Mouse (Mus musculus) heart, embryonic 14.5 days (tissue): ENCODE data around the gene Nckap5. TPM values are rescaled to one million over a fixed set of nuclear protein-coding genes. Genes with fewer than 3 reads are reported as not detected.
A peak's percentile ranks its signal among the peaks of the same experiment; 100 is the strongest.

Source experiments
- ATAC-seq: fragments of 200-750 bp; cut with Nextera tagmentation; 2 replicates; pipeline ENCODE4 v1.8.0; 2017; ENCODE audit warnings: low read depth, moderate TSS enrichment; ENCODE audit not compliant: insufficient number of reproducible peaks, insufficient read depth, low FRiP score
- H3K27ac ChIP-seq, 2 experiments: fragments of 200-500 bp in 1 of 2; fragments of 300-500 bp in 1 of 2; sonication (generic) in 1 of 2; replicated peaks in 1 of 2; 2 replicates each; pipeline ENCODE4 v1.5.1; 2012 to 2014; ENCODE audit warnings: low read depth in 2 of 2, low read length in 2 of 2, control low read depth in 1 of 2, mild to moderate bottlenecking in 1 of 2, mixed read lengths in 1 of 2; ENCODE audit not compliant: control insufficient read depth in 1 of 2, insufficient read depth in 1 of 2
- H3K27me3 ChIP-seq: fragments of 300-500 bp; sonication (generic); 2 replicates; pipeline ENCODE4 v1.6.1; 2014; ENCODE audit warnings: mild to moderate bottlenecking, low read length, control low read depth; ENCODE audit not compliant: control insufficient read depth, insufficient read depth
- H3K36me3 ChIP-seq: fragments of 300-500 bp; sonication (generic); 2 replicates; pipeline ENCODE4 v1.6.1; 2014; ENCODE audit warnings: mild to moderate bottlenecking, control low read depth, low read length, mixed read lengths; ENCODE audit not compliant: control insufficient read depth, insufficient read depth
- H3K4me1 ChIP-seq, 2 experiments: fragments of 200-500 bp in 1 of 2; fragments of 300-500 bp in 1 of 2; sonication (generic) in 1 of 2; 2 replicates each; pipeline ENCODE4 v1.6.1; 2012 to 2014; ENCODE audit warnings: low read length in 2 of 2, control low read depth in 1 of 2, mixed read lengths in 1 of 2; ENCODE audit not compliant: control insufficient read depth in 2 of 2, insufficient read depth in 2 of 2
- H3K4me2 ChIP-seq: fragments of 300-500 bp; sonication (generic); 2 replicates; pipeline ENCODE4 v1.6.1; 2014; ENCODE audit warnings: mild to moderate bottlenecking, low read length
- H3K4me3 ChIP-seq, 2 experiments: fragments of 200-500 bp in 1 of 2; fragments of 300-500 bp in 1 of 2; sonication (generic) in 1 of 2; 2 replicates each; pipeline ENCODE4 v1.5.1; 2012 to 2014; ENCODE audit warnings: low read length in 2 of 2, mild to moderate bottlenecking in 2 of 2, control low read depth in 1 of 2, low read depth in 1 of 2, moderate library complexity in 1 of 2; ENCODE audit not compliant: control insufficient read depth in 1 of 2, insufficient read depth in 1 of 2
- H3K9ac ChIP-seq: fragments of 300-500 bp; sonication (generic); 2 replicates; pipeline ENCODE4 v1.6.1; 2014; ENCODE audit warnings: mild to moderate bottlenecking, low read length
- H3K9me3 ChIP-seq: fragments of 300-500 bp; sonication (generic); 2 replicates; pipeline ENCODE4 v1.6.1; 2016; ENCODE audit warnings: low read length, control low read depth; ENCODE audit not compliant: control insufficient read depth
- WGBS: fragments of 180-500 bp; shearing (Covaris S2); extraction: QIAGEN DNeasy Blood & Tissue Kit; methylation state at CpG from one replicate; pipeline ENCODE4 v1.1.7; 2014; 5-methylcytosine and 5-hydroxymethylcytosine counted together
- polyA plus RNA-seq: library from polyadenylated mRNA; unstranded; fragments of >200 nt; fragmentation: Nextera tagmentation; extraction: Ambion mirVana; gene quantifications from 2 replicates; pipeline ENCODE4 v1.2.1, GENCODE M21; 2014

Gene Nckap5
- polyA plus RNA-seq, 1 experiment from 2014 or later, result 9.4 TPM

DNA sequence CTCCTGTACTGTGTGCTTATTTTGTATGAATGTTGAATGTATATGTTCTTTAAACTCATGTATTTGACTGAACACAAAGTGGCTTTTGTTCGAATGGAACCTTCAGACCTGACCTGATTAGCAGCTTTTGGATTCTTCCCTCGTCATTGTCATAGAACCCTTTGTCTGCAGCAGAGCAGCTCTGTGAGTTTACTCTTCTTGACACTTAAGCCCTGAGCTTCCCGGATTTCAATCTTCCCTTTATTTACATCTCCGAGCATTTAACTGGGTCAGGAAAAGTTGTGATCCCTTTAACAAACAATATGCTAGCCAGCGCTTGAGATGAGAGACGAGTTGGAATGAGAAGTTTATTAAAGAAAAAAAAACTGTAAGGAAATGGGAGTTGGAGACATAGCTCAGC lies 18.9 kb upstream of the Nckap5 start:
- Histone ChIP-seq H3K27me3 (no peaks in the 10 kb centered on the region), H3K4me2 (no peak overlapping the region), H3K36me3 (no peaks in the 10 kb centered on the region), H3K9ac (no peak overlapping the region), H3K9me3 (no peaks in the 10 kb centered on the region), H3K4me1 (no peaks in the 10 kb centered on the region), H3K4me3 (no peak overlapping the region), H3K27ac (no peak overlapping the region)
- WGBS, result 60% methylated on average over 6 of the region's 6 CpGs
- no peak for ATAC-seq

DNA sequence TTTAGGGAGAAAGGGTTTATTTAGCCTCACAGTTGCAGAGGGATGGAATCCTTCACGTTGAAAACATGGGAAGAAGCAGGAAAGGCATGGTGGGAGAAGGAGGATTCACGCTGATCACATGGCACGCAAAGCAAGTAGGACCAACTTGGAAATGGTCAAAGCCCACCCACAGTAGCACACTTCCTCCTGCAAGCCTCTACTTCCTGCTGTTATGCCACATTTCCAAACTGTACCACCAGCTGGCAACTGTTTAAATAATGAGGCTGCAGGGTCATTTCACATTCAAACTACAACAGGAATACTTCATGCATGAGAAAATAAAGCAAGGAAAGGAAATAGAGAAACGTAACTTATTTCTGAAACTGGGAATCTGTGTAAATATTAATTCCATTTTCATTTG lies 15.7 kb upstream of the Nckap5 start:
- Histone ChIP-seq H3K4me2 (no peak overlapping the region), H3K27me3 (no peaks in the 10 kb centered on the region), H3K9ac (no peak overlapping the region), H3K4me3 (no peak overlapping the region), H3K4me1 (no peaks in the 10 kb centered on the region), H3K27ac (no peak overlapping the region), H3K9me3 (no peaks in the 10 kb centered on the region), H3K36me3 (no peaks in the 10 kb centered on the region)
- ATAC-seq, result no peak
- WGBS, result 63% methylated on average over 4 of the region's 4 CpGs

DNA sequence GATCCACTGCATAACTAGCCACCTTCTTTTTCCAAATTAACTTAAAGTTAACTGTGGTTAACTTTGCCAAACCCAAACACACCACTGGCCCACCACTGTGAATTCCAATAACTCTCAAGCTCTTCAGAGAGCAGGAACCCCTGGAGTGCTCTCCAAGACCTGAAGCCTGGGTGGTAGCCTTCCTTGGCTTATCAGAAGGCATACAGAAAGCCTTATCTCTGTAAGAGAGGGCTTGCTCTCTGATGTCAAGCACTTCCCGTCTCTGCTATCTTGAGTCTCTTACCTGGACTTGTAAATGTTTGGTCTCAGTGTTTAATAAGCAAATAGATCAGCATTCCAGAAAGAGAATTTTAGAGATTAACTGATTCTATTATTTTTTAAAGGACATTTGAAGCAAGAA lies 2.3 kb upstream of the Nckap5 start:
- Histone ChIP-seq H3K4me2 (no peak overlapping the region), H3K4me1 (peaks cover 4 to 9% of the 10 kb centered on the region in 2 experiments; a peak in 3 of 4 replicates), H3K9ac (no peak overlapping the region), H3K4me3 (no peak overlapping the region), H3K27me3 (no peaks in the 10 kb centered on the region), H3K36me3 (no peaks in the 10 kb centered on the region), H3K9me3 (no peaks in the 10 kb centered on the region), H3K27ac (no peak overlapping the region)
- ATAC-seq, result no peak
- WGBS, result 27% methylated on average over 1 of the region's 1 CpGs

DNA sequence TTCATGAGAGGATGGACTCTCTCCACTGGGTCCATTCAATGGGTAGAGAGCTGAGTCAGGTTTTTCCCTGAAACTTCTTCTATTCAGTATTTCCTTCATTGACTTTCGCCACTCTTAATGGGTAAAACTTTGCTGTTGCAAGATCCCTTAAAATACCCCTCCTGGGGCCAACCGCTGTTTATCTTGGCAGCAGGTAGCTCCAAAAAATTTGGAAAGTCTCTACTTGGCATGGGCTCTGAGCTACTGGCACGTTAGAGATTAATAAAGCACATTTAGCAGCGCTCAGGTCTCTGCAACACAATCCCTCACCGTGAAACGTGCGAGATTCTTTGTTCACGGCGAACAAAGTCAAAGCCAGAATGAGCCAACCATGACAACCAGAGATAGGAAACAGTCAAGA lies 1.6 kb downstream of the Nckap5 start:
- H3K4me3 ChIP-seq, result peak overlapping the region; percentile 10 to 16; a peak in 2 of 4 replicates
- WGBS, result 64% methylated on average over 9 of the region's 9 CpGs
- no peak overlapping the region for H3K9ac ChIP-seq
- H3K27me3 ChIP-seq, result no peaks in the 10 kb centered on the region
- ATAC-seq, result no peak
- no peaks in the 10 kb centered on the region for H3K9me3 ChIP-seq
- peak overlapping the region; percentile 55 for H3K4me2 ChIP-seq
- H3K4me1 ChIP-seq, result peaks cover 4 to 9% of the 10 kb centered on the region in 2 experiments; a peak in 3 of 4 replicates
- H3K27ac ChIP-seq, result no peak overlapping the region
- no peaks in the 10 kb centered on the region for H3K36me3 ChIP-seq

DNA sequence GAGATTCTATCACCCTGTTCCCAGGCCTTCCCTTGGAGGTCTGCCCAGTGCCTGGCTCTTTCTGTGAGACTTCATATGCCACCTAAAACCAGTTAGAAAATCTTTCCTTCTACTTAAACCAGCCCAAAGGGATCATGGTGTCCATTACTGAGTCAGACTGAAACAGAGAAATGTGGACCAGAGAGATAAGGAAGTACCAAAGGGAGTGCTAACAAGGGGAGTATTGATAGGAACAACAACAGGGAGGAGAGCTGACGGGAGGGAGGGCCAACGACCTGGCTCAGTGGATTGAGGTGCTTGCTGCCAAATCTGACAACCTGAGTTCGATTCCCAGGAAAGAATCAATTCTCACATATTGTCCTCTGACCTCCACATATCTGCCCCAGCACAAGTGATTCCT lies 5.8 kb downstream of the Nckap5 start:
- Histone ChIP-seq H3K36me3 (no peaks in the 10 kb centered on the region), H3K4me1 (peaks cover 4% of the 10 kb centered on the region in 2 experiments; a peak in 2 of 4 replicates), H3K9ac (no peak overlapping the region), H3K27me3 (no peaks in the 10 kb centered on the region), H3K4me3 (no peak overlapping the region), H3K9me3 (no peaks in the 10 kb centered on the region), H3K27ac (no peak overlapping the region), H3K4me2 (no peak overlapping the region)
- ATAC-seq, result no peak
- 31% methylated on average over 3 of the region's 3 CpGs for WGBS

DNA sequence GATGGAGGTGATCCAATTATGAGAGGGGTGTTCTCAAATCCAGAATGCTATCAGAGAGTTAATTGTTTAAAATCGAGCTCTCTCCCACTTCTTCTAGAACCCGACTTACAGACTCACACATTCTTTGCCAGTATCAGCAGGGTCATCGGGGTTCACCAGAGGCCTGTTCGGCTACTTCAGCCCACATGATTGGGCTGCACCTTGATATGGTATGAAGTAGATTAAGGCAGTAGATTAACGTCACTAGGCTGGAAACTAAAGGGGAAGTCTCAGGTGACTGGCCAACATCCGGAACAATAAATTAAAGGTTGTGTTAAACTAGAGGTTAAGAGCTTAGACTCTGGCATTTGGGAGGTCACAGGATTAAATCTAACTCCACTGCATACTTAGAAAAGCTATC lies 8.4 kb downstream of the Nckap5 start:
- WGBS, result 75% methylated on average over 6 of the region's 6 CpGs
- no peaks in the 10 kb centered on the region for H3K9me3 ChIP-seq

DNA sequence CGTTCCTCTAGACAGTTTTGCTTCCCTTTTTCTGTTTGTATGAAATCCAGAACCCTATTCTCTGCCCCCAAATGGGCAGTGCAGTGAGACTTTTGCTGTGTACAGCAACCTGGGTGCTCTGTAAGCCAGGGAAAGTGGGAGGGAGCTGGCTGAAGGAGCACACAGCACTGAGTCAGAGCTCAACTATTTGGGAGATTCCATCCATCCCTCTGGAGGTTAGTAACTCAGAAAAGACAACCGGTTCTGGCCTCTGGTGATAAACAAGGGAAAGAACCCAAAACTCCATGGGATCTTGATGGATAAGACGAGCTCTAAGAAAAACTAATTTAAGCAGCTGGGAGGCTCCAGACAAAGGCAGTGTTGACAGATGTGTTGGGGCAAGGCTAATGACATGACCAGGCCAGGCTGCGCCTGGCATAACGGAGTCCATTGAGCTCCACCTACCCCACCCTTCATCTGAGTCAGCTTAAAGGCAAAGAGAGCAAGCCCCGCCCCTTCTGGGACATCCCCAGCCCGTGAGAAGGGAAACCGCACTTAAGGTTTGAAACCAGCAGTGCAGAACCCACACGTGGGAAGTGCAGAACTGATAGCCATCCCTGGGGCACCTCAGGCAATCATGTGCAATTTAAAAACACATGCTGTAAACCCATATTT lies 13.1 kb downstream of the Nckap5 start:
- peaks cover 8% of the 10 kb centered on the region for H3K9me3 ChIP-seq
- peak overlapping the region; percentile 38 for H3K4me2 ChIP-seq
- H3K27me3 ChIP-seq, result no peaks in the 10 kb centered on the region
- peak overlapping the region in 1 of 2 experiments; percentile 38; a peak in 2 of 4 replicates for H3K27ac ChIP-seq
- H3K36me3 ChIP-seq, result no peaks in the 10 kb centered on the region
- peaks cover 3 to 10% of the 10 kb centered on the region in 2 experiments for H3K4me1 ChIP-seq
- no peak overlapping the region for H3K9ac ChIP-seq
- no peak overlapping the region for H3K4me3 ChIP-seq
- ATAC-seq, result peak; percentile 73
- WGBS, result 16% methylated on average over 9 of the region's 9 CpGs

More for the DNA sequence above, 8.4 kb downstream of the Nckap5 start:
- Histone ChIP-seq H3K4me3 (no peak overlapping the region), H3K9ac (no peak overlapping the region), H3K27ac (no peak overlapping the region), H3K4me2 (no peak overlapping the region), H3K27me3 (no peaks in the 10 kb centered on the region), H3K36me3 (no peaks in the 10 kb centered on the region), H3K4me1 (peaks cover 3 to 6% of the 10 kb centered on the region in 2 experiments)
- ATAC-seq, result no peak
